Mouse (Mus musculus) frontal cortex, postnatal 36 days (tissue): ENCODE data around the gene Igf1r.

Source experiments
- DNase-seq, 2 experiments: peaks; one replicate each; pipeline ENCODE4 v3.0.0; 2022; ENCODE audit warnings: low spot score in 2 of 2

Igf1r gene

DNA sequence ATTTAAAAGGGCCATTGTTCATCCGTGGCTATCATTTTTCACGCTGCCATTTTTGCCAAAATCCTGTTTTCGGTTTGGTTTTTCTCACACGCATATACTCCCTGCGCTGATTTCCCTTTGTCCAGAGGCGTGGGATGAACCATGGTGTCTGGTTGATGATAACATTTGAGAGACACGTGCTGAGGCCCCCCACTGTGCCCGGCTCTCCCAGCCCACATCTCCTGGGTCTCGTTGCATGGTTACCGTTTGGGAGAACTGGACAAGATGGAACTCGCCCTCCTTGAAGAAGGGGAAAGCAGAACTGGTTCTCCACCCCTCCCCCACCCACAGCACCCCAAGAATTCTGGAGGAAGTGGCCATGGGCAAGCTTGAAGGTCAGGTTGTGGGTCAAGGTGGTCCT is 274.4 kb downstream of the Igf1r start:
- DNase-seq = no peak

GRCm38 (mm10) chr7:68227621-68228020 is 275.0 kb downstream of the Igf1r start:
- no peak for DNase-seq

DNA sequence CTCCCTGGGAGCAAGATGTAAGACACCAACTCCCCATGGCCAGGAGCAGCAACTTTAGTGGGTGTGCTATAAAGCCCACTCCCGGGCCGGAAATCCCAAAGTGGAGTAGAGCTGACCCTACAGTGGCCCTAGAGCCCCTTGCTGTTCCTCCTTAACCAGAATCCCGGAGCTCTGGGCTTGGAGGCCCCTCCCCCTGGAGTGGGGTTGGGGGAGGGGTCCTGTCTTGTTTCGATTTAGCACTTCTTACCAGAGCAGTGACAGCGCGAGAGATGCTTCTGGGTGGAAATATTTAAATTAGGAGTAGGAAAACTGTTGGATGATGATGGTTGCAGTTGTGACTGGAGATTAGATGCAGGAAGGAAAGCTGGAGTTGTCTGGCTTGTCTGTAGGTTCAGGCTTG is 275.9 kb downstream of the Igf1r start:
- DNase-seq = no peak

GRCm38 (mm10) chr7:68230831-68231230 is 278.2 kb downstream of the Igf1r start:
- no peak for DNase-seq

- DNase-seq = no peak
Measured at GRCm38 (mm10) chr7:68232521-68232920, 279.9 kb downstream of the Igf1r start.

GRCm38 (mm10) chr7:68233619-68234223 is 281.1 kb downstream of the Igf1r start:
- DNase-seq = no peak

DNA sequence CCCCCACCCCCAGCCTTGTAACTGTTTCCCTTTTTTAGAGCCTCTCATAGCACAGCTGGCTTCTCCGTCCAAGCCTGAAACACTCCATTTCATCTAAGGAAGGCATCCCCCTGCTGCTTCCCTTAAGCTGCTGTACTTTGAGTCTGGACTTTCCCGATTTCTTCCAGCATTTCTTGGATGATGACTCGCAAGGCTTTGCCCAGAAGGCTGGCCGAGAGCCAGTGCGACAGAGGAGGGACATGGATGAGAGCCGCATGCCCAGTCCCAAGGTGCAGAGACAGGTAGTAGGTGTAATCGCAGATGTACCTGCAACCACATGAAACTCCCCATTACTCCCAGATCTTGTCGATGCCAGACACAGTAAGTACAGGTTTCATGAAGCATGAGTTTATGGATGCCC is 284.2 kb downstream of the Igf1r start:
- no peak for DNase-seq

- no peak for DNase-seq
Measured at GRCm38 (mm10) chr7:68239220-68239827, 286.7 kb downstream of the Igf1r start.

- DNase-seq = no peak
Measured at GRCm38 (mm10) chr7:68241205-68241604, 288.6 kb downstream of the Igf1r start.

GRCm38 (mm10) chr7:68245681-68246080 is 293.1 kb downstream of the Igf1r start:
- no peak for DNase-seq

GRCm38 (mm10) chr7:68246249-68246648 is 293.6 kb downstream of the Igf1r start:
- DNase-seq = no peak

DNA sequence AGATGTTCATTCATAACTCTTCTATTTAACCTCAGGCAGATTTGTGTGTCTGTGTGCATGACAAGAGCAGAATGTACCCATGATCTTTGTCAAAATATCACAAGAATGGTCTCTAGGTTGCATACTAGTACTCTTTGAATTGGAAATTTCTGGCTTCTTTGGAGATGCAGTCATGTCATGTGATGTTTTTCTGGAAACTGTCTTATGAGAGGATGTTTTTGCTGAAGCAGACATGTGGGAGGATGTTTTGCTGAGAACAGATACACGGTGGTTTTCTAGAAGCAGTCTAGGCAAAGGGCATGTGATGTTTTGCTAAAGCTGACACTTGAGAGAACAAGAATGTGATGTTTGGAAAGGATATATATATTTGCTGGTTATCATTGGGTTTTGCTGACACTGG is 297.8 kb downstream of the Igf1r start:
- no peak for DNase-seq

- no peak for DNase-seq
Measured at GRCm38 (mm10) chr7:68250902-68251301, 298.3 kb downstream of the Igf1r start.

GRCm38 (mm10) chr7:68257767-68258166 is 305.1 kb downstream of the Igf1r start:
- DNase-seq = no peak

DNA sequence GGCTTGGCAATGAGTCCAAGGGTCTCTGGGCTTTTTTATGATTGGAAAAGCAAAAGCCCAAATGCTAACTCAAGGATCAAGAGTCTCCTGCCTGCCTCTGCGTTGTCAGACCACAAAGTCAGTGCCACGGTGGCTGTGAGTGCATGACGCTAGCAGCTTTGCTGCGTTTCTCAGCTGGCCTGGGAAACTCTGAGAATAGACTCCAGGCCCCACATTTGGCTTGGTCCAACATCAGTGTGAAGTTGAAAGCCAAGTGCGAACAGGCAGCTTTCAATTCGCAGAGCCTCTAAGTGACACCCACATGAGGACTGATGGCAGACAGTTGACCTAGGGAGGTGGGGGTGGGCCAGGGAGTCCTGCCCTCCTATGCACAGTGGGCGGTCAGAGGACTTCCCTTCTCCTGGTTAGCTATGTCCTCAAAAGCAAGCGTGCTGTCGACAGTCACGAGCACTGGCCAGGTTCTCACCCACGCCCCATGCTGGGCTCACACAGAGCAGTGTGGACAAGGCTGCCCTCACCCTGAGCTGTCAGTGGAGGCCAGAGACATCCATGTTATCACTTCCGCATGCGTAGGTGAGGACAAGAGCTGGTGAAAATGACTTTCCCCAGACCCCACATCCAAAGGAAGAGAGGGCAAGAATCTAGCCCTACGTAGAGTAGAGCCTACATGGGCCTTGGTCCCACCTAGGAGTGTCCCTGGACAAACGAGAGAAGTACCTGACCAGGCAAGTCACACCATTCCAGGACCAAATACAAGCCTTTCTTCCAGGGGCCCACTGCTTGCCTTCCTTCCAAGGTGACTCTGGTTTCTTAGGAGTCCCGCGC is 305.9 kb downstream of the Igf1r start:
- DNase-seq = no peak

DNA sequence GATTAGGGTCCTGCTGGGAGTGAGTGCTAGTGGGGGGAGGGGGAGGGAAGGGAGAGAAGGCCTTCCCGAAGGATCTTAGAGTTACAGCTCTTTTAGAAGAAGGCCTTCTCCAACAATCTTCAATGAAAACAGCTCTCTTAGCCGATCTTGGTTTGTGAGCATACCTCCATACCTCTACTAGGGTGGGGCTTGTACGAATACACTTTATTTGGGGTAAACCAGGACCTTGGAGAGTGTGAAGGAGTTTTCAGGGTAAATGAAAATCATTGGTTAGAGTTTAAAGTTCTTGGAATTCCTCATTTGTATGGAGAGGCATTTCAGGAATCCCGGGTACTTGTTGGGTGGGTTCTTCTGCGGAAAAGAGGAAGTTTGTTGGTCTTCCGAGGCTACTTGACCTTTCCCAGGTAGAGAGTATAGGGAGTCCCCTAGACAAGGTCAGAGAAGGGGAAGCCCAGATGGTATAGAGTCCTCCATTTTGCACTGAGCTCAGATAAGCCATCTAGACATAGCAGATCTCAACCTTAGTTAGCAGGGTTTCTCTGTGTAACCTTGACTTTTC is 307.0 kb downstream of the Igf1r start:
- DNase-seq = no peak

DNA sequence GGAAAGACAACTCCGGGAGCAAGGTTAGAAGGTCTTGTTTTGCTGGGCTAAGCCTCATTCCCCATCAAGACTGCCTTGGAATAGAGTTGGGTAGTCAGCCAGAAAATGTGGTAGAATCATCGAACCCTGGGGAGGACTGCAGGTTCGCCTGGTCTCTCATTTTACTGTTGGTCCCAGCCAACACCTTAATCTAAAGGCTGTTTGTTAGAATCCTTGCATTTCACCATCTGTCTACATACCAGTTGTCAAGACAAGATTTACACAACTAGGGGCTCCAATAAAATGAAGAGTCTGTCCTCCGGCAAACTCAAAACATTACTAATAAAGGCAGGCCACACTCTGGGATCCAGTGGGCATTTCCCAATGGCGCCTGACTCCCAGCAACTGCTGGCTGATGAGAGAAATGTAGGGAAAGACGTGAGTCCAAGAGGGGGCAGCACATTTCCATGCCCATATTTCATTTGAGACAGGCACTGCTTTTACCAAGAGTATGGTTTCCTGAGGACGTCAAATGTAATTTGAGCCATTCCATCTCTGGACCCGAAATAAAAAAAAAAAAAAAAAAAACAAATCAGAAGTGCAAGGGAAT is 310.1 kb downstream of the Igf1r start:
- no peak for DNase-seq

- peak in 1 of 2 experiments; percentile 14 for DNase-seq
Measured at GRCm38 (mm10) chr7:68263346-68264027, 310.9 kb downstream of the Igf1r start.

DNA sequence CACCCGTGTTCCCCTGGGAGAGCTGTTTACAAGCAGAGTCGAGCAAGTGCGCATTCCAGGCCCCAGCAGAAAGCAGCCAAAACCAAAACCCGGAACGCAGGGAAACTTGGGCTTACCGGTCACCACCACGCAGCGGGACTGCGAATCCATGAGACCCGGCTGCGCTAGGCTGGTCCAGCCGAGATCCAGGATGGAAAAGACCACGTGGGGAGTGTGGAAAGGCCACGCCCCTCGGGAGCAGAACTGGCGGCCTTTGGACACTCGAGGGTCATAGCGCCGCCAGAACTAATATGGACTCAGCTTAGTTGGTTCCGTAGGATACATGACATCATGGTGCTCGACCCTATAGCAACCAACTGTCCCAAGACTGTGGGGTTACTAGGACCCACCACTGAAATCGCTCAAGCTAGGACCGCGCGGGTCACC is 311.4 kb downstream of the Igf1r start, which contains the start of gene Pgpep1l:
Pgpep1l (minus strand) TSS at position 206 of the 426 bp plus-strand sequence.
- peak; percentile 11 to 33 for DNase-seq

DNA sequence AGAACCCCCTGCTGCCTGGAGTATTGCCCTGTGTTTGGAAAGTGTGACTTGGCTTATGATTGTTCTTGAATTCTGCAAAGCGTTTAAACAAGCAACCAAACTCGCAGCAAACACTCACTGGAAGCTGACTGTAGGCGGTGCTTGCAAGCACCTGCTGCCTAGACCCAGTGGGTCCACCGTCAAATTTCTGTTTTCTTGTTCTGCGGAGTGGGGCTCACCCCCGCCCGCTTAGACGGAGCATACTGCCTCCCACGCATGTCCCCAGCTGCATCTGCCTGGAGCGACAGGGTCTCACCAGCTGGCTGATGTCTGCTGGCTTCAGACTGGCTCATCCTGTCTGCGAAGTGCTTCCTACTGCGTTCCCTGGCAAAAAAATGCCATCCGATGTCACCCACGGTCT is 311.9 kb downstream of the Igf1r start:
- peak; percentile 75 to 81 for DNase-seq

DNA sequence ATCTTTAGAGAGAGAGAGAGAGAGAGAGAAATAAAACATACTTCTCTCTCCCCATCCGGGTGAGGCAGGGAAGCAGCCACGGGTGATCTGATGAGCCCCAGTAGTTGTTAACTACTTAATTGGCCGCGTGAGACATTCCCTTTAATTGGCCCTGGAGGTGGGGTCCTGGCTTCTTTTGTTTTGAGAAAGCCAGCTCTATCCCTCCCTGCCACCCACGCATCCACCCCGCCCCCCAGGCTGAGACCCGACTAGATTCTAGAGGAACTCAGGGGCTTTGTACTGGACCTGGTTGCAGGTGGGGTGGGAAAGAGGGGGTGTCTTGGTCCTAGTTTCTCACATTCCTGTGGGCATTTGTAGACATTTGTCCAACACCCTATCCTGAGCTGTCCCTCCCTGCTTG is 312.8 kb downstream of the Igf1r start:
- DNase-seq = no peak

- DNase-seq = no peak
Measured at GRCm38 (mm10) chr7:68266691-68267090, 314.1 kb downstream of the Igf1r start.
